Mouse (Mus musculus) neural tube, embryonic 11.5 days (tissue): Measurements from ENCODE around the gene Cadps2. TPM values are rescaled to one million over a fixed set of nuclear protein-coding genes. Genes with fewer than 3 reads are reported as not detected.
A peak's percentile ranks its signal among the peaks of the same experiment; 100 is the strongest.

Experiments used
- ATAC-seq: fragments of 200-750 bp; cut with Nextera tagmentation; 2 replicates; pipeline ENCODE4 v1.8.0; 2017; ENCODE audit warnings: moderate number of reproducible peaks, mild to moderate bottlenecking, moderate TSS enrichment, moderate library complexity; ENCODE audit not compliant: insufficient read depth, low FRiP score, low TSS enrichment
- DNase-seq: peaks from one replicate; pipeline ENCODE4 v3.0.0-alpha.2; 2015; ENCODE audit warnings: low spot score
- H3K27ac ChIP-seq: fragments of 300-500 bp; sonication (generic); 2 replicates; pipeline ENCODE4 v1.5.1; 2014; ENCODE audit warnings: low read depth, mild to moderate bottlenecking, low read length
- H3K27me3 ChIP-seq: fragments of 300-500 bp; sonication (generic); 2 replicates; pipeline ENCODE4 v1.6.1; 2014; ENCODE audit warnings: mild to moderate bottlenecking, low read length, mixed read lengths; ENCODE audit not compliant: control insufficient read depth, insufficient read depth
- H3K36me3 ChIP-seq: fragments of 300-500 bp; sonication (generic); 2 replicates; pipeline ENCODE4 v1.6.1; 2014; ENCODE audit warnings: mild to moderate bottlenecking, low read length, moderate library complexity, mixed read lengths; ENCODE audit not compliant: control insufficient read depth, insufficient read depth
- H3K4me1 ChIP-seq: fragments of 300-500 bp; sonication (generic); 2 replicates; pipeline ENCODE4 v1.6.1; 2014; ENCODE audit warnings: low read length, mixed read lengths; ENCODE audit not compliant: control insufficient read depth, insufficient read depth
- H3K4me2 ChIP-seq: fragments of 300-500 bp; sonication (generic); 2 replicates; pipeline ENCODE4 v1.6.1; 2014; ENCODE audit warnings: low read depth, mild to moderate bottlenecking, moderate library complexity
- H3K4me3 ChIP-seq: fragments of 300-500 bp; sonication (generic); 2 replicates; pipeline ENCODE4 v1.5.1; 2014; ENCODE audit warnings: low read depth, low read length
- H3K9ac ChIP-seq: fragments of 300-500 bp; sonication (generic); 2 replicates; pipeline ENCODE4 v1.6.1; 2014; ENCODE audit warnings: mild to moderate bottlenecking, low read length
- H3K9me3 ChIP-seq: fragments of 300-500 bp; sonication (generic); 2 replicates; pipeline ENCODE4 v1.6.1; 2016; ENCODE audit warnings: low read length; ENCODE audit not compliant: control insufficient read depth
- WGBS: fragments of 180-500 bp; shearing (Covaris S2); extraction: QIAGEN DNeasy Blood & Tissue Kit; methylation state at CpG from one replicate; pipeline ENCODE4 v1.1.7; 2014; 5-methylcytosine and 5-hydroxymethylcytosine counted together
- polyA plus RNA-seq: library from polyadenylated mRNA; unstranded; fragments of >200 nt; fragmentation: Nextera tagmentation; extraction: Ambion mirVana; gene quantifications from 2 replicates; pipeline ENCODE4 v1.2.1, GENCODE M21; 2014

Cadps2 gene
- polyA plus RNA-seq, 1 experiment from 2014 or later: 3.1 TPM

- H3K9ac ChIP-seq: no peak overlapping the region
These were observed 780 bp upstream of the Cadps2 start for GRCm38 (mm10) chr6:23840001-23840400.

GRCm38 (mm10) chr6:23838401-23839008, 716 bp downstream of the Cadps2 start:
- DNase-seq (peak; percentile 62), ATAC-seq (peak; percentile 45)
- H3K4me2 ChIP-seq: peak overlapping the region; percentile 85
- H3K27ac ChIP-seq: no peak overlapping the region
- H3K4me3 ChIP-seq: peak overlapping the region; percentile 66
- 0 out of 2 replicates have a peak, but pooled peaks cover 4% of the 10 kb centered on the region for H3K4me1 ChIP-seq
- H3K27me3 ChIP-seq: peaks cover 17% of the 10 kb centered on the region
- H3K9ac ChIP-seq: peak overlapping the region; percentile 49
- 1% methylated on average over 33 of the region's 35 CpGs for WGBS
- no peaks in the 10 kb centered on the region for H3K9me3 ChIP-seq
- H3K36me3 ChIP-seq: no peaks in the 10 kb centered on the region

More at GRCm38 (mm10) chr6:23840001-23840400, 780 bp upstream of the Cadps2 start:
- peaks cover 17% of the 10 kb centered on the region for H3K27me3 ChIP-seq
- H3K4me2 ChIP-seq: peak overlapping the region; percentile 85
- ATAC-seq (no peak), DNase-seq (peak; percentile 42)
- no peaks in the 10 kb centered on the region for H3K9me3 ChIP-seq
- no peak overlapping the region for H3K27ac ChIP-seq
- no peaks in the 10 kb centered on the region for H3K36me3 ChIP-seq
- WGBS: under 1% methylated on average over 15 of the region's 15 CpGs
- H3K4me3 ChIP-seq: peak overlapping the region; percentile 66
- 0 out of 2 replicates have a peak, but pooled peaks cover 4% of the 10 kb centered on the region for H3K4me1 ChIP-seq

DNA sequence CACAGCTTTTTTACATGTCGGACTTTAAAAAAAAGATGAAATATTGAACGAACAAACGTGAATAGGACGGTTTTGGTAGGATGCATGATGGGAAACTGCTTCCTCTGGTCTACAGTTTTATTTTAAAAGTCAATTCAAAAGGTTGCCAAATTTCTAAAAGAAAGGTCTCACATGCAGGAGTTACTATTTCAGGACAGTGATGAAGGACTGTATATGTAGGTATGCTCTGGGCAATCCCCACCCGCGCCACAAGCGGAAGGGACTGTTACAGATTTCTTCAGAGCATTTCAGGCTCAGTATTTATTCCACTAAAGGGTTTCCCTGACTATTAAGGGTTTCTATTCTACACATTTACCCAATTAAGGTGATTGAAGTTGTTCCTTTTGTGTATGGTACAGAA, 1.6 kb downstream of the Cadps2 start:
- H3K9ac ChIP-seq: no peak overlapping the region
- H3K4me2 ChIP-seq: no peak overlapping the region
- H3K4me1 ChIP-seq: 0 out of 2 replicates have a peak, but pooled peaks cover 4% of the 10 kb centered on the region
- DNase-seq (no peak), ATAC-seq (no peak)
- no peak overlapping the region for H3K4me3 ChIP-seq
- 93% methylated on average over 7 of the region's 7 CpGs for WGBS
- no peaks in the 10 kb centered on the region for H3K36me3 ChIP-seq
- peaks cover 17% of the 10 kb centered on the region for H3K27me3 ChIP-seq
- no peaks in the 10 kb centered on the region for H3K9me3 ChIP-seq
- no peak overlapping the region for H3K27ac ChIP-seq

GRCm38 (mm10) chr6:23837127-23837526, 2.1 kb downstream of the Cadps2 start:
- no peak for DNase-seq

GRCm38 (mm10) chr6:23836694-23837093, 2.5 kb downstream of the Cadps2 start:
- no peak for DNase-seq
- 53% methylated on average over 2 of the region's 2 CpGs for WGBS

More at GRCm38 (mm10) chr6:23837127-23837526, 2.1 kb downstream of the Cadps2 start:
- Histone ChIP-seq H3K9ac (no peak overlapping the region), H3K4me3 (no peak overlapping the region), H3K4me1 (0 out of 2 replicates have a peak, but pooled peaks cover 4% of the 10 kb centered on the region), H3K4me2 (no peak overlapping the region), H3K36me3 (no peaks in the 10 kb centered on the region), H3K27ac (no peak overlapping the region), H3K27me3 (peaks cover 17% of the 10 kb centered on the region), H3K9me3 (no peaks in the 10 kb centered on the region)
- no peak for ATAC-seq
- WGBS: 84% methylated on average over 5 of the region's 5 CpGs

DNA sequence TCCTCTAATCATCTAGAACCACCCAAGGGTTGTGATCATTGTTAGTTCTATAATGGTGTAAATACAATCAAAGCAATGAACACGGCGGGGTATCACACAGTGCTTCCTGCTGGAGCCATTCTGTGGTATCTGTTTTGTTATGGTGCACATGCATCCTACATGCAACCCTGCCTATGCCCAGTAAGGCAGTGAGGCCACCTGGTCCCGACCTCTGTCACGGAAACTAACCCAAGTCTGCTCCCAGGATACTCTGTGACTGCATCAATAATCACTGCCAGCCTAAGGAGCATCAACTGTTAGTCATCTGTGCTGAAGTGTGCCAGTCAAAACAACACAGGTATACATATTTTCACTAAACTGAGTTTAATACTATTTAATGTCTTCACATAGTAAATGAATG, 3.7 kb downstream of the Cadps2 start:
- Histone ChIP-seq H3K4me3 (no peak overlapping the region), H3K4me1 (0 out of 2 replicates have a peak, but pooled peaks cover 4% of the 10 kb centered on the region), H3K9ac (no peak overlapping the region), H3K9me3 (no peaks in the 10 kb centered on the region), H3K36me3 (no peaks in the 10 kb centered on the region), H3K27ac (no peak overlapping the region), H3K4me2 (no peak overlapping the region), H3K27me3 (peaks cover 17% of the 10 kb centered on the region)
- no peak for ATAC-seq
- 83% methylated on average over 4 of the region's 4 CpGs for WGBS
- DNase-seq: no peak

More at GRCm38 (mm10) chr6:23836694-23837093, 2.5 kb downstream of the Cadps2 start:
- Histone ChIP-seq H3K4me1 (0 out of 2 replicates have a peak, but pooled peaks cover 4% of the 10 kb centered on the region), H3K4me2 (no peak overlapping the region), H3K36me3 (no peaks in the 10 kb centered on the region), H3K27ac (no peak overlapping the region), H3K27me3 (peaks cover 17% of the 10 kb centered on the region), H3K9me3 (no peaks in the 10 kb centered on the region), H3K9ac (no peak overlapping the region), H3K4me3 (no peak overlapping the region)
- no peak for ATAC-seq

DNA sequence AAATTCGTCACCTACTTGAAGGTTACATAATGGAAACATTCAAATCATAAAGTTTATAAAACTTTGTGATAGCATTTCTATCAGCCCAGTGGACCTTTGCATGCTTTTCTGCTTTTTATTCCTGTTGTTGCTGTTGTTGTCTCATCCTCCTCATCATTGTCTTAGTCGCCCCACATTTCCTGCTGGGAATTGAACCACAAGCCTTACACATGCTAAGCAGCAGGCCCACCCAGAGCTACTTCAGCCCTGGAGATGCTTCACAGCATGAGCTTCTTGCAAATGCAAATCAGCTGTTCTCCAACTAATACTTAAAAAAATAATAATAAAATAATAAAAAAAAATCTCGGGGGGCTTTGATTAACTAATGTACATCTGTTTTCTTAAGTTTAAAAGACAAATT, 8.5 kb downstream of the Cadps2 start:
- H3K27ac ChIP-seq: no peak overlapping the region
- ATAC-seq (no peak), DNase-seq (no peak)
- no peaks in the 10 kb centered on the region for H3K4me1 ChIP-seq
- no peak overlapping the region for H3K4me3 ChIP-seq
- WGBS: 52% methylated on average over 3 of the region's 3 CpGs
- no peaks in the 10 kb centered on the region for H3K27me3 ChIP-seq
- H3K36me3 ChIP-seq: no peaks in the 10 kb centered on the region
- H3K9ac ChIP-seq: no peak overlapping the region
- no peak overlapping the region for H3K4me2 ChIP-seq
- H3K9me3 ChIP-seq: no peaks in the 10 kb centered on the region

DNA sequence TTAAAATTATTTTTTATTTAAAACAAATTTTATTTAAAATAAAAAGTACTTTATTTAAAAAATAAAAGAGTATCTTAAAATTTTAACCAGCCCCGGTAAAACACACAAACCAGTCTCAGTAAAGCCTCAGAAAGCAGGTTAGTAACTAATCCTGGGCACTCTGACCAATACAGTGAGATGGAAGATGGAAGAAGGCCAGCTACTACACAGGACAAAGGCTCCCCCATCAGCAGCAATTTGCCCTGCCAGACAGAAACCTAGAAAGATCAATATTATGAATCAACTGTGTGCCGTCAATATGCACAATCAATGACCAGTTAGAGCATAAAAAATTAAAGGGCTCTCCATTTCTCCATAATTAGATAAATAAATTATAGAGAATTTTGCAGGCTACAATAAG, 9.9 kb downstream of the Cadps2 start:
- Histone ChIP-seq H3K4me1 (no peaks in the 10 kb centered on the region), H3K4me2 (no peak overlapping the region), H3K27me3 (no peaks in the 10 kb centered on the region), H3K36me3 (no peaks in the 10 kb centered on the region), H3K9me3 (no peaks in the 10 kb centered on the region), H3K9ac (no peak overlapping the region), H3K27ac (no peak overlapping the region), H3K4me3 (no peak overlapping the region)
- DNase-seq (no peak), ATAC-seq (no peak)
- 86% methylated on average over 2 of the region's 2 CpGs for WGBS

- DNase-seq (no peak), ATAC-seq (no peak)
- WGBS: 85% methylated on average over 5 of the region's 5 CpGs
- no peaks in the 10 kb centered on the region for H3K9me3 ChIP-seq
- no peak overlapping the region for H3K4me3 ChIP-seq
- H3K36me3 ChIP-seq: no peaks in the 10 kb centered on the region
- no peaks in the 10 kb centered on the region for H3K4me1 ChIP-seq
- no peak overlapping the region for H3K9ac ChIP-seq
- no peaks in the 10 kb centered on the region for H3K27me3 ChIP-seq
- no peak overlapping the region for H3K27ac ChIP-seq
- no peak overlapping the region for H3K4me2 ChIP-seq
These were observed 17.4 kb downstream of the Cadps2 start for GRCm38 (mm10) chr6:23821819-23822218.
